Mouse (Mus musculus): ENCODE measurements around the gene Bsdc1.
"Not testable (repeated sequence)": the region's sequence is repeated elsewhere in the genome, so short reads cannot be mapped to it uniquely, and the experiment has no call there.

The Bsdc1 gene

GRCm38 (mm10) chr4:129513891-129514290 is 52.5 kb downstream of the Bsdc1 start:
- no peak for DNase-seq (ENCODE audit: low spot score)

GRCm38 (mm10) chr4:129514300-129514898 is 53.0 kb downstream of the Bsdc1 start:
- DNase-seq (ENCODE audit: low spot score): no peak

GRCm38 (mm10) chr4:129516925-129517324 is 55.5 kb downstream of the Bsdc1 start:
- no peak for DNase-seq (ENCODE audit: low spot score)

GRCm38 (mm10) chr4:129518519-129518918 is 57.1 kb downstream of the Bsdc1 start:
- no peak for DNase-seq (ENCODE audit: low spot score)

GRCm38 (mm10) chr4:129525338-129525737 is 64.0 kb downstream of the Bsdc1 start:
- DNase-seq (ENCODE audit: low spot score): no peak

GRCm38 (mm10) chr4:129525889-129526288 is 64.5 kb downstream of the Bsdc1 start:
- no peak for DNase-seq (ENCODE audit: low spot score)

- DNase-seq (ENCODE audit: low spot score): not testable (repeated sequence)
Observed at GRCm38 (mm10) chr4:129528901-129529300, 67.5 kb downstream of the Bsdc1 start.

Measured in urinary bladder, postnatal 10 days (tissue).